Mouse (Mus musculus) 3T3-L1 (cell line): Measurements from ENCODE around the gene Uhrf1bp1.
A peak's percentile ranks its signal among the peaks of the same experiment; 100 is the strongest.
"Not testable (repeated sequence)": the region's sequence is repeated elsewhere in the genome, so short reads cannot be mapped to it uniquely, and the experiment has no call there.

Experiments used
- DNase-seq: peaks from one replicate; pipeline ENCODE4 v3.0.0-alpha.2; 2015; ENCODE audit warnings: low read depth, low spot score

The Uhrf1bp1 gene

DNA sequence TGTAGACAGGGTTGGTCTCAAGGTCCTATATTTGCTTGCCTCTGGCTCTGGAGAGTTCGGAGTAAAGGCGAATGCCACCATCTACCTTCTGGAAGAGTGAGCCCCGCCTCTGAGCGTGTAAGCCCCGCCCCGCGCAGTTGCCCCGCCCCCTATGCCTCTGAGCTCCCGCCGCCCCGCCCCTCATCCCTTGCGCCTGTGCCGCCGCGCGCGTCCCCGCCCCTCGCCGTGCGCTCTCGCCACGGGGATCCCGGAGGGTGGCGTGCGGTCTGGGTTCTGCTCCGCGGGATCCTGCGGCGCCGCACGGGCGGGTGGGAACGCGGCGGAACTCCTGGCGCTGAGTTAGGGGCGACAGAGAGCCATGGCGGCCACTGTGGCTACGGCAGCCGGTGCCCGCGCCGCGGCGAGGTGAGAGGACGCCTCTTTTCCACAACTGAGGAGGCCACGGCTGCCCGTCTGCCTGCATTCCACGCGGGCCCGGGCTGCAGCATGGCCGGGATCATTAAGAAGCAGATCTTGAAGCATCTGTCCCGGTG lies at the start of gene Uhrf1bp1:
Uhrf1bp1 (plus strand) TSS at position 177 of the 533 bp plus-strand sequence.
- peak; percentile 82 for DNase-seq

DNA sequence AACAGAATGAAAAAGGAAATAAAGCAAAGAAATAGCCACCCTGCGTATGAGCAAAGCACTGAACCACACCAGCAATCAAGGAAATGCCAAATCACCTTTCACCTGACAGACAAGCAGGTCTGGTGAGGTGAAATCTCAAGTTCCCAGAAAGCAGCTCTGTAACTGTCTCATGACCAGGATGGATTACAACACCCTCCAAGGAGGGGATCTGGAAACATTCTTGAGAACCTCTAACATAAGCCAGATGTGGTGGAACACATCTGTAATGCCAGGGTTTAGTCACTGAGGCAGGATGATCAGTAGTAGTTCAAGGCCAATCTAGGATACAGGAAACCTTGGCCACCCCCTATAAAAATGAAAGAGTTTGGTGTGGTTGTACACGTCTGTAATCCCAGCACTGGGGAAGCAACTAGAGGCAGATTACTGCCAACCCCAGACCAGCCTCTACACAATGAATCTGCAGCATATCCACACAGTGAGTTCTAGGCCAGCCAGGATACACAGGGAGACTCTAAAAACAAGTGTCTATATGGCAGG lies 48.6 kb upstream of the Uhrf1bp1 start:
- peak; percentile 84 for DNase-seq

DNA sequence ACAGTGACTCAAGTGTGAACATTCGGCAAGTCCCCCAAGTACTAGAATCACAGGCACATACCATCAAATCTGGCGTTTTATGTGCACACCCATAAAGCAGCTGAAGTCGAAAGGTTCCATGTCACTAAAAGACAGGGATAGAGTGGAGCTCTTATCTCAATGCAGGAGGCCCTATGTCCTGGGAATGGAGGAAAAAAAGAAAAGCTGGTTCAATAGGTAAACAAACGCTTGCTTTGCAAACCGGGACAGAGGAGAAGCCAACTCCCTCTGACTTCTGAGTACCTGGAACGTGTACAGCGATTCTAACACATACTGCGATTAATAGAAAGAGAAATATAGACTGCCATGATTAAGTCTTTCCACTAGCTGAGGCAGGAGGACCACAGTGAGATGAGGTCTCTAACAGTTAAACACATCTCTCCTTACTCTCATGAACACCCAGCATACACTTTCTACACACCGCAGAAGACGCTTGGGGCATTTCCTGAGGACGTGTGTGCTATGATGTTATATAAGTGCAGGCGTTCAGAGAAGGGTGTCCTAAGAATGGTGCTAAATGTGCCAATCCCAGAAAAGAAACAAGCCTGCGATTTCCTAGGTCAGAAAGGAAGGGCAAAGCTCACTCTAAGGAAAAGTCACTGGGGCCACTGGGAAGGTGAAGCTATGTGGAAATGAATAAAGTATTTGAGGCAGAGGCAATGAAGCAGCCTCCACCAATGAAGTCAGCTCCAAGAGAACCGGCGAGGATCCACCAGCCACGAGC lies 45.5 kb upstream of the Uhrf1bp1 start:
- DNase-seq: no peak

DNA sequence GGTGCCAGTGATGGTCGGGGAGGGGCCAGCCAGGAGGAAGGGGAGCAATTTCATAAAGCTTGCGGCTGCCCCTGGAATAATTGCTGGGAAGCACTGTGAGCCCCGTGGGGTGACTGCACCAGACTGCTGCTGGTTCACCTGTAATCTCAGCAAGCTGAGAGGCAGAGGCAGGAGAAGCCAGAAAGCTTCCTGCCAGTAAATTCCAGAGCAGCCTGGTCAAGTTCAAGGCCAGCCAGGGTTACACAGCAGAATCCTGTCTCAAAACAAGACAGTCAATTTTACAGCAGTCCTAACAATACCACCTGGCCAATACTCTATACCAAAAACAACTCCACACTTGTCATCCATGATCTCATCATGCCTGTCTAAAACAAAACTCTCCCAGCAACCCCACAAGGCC lies 44.3 kb upstream of the Uhrf1bp1 start:
- no peak for DNase-seq

DNA sequence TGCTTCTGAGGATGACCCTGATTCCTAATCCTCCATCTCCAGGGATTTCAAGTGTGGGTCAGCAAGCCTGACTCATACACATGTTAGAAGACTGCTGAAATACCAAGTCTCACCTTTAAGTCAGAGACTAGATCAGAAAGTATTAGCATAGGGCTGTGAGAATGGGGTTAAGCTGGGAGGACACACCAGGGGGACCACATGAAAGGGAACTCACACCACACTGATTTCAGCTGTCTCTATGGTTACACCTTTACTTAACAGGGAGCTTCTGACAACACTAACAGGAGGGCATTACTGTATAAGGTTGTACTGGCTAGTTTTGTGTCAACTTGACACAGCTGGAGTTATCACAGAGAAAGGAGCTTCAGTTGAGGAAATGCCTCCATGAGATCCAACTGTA lies 41.6 kb upstream of the Uhrf1bp1 start:
- no peak for DNase-seq

DNA sequence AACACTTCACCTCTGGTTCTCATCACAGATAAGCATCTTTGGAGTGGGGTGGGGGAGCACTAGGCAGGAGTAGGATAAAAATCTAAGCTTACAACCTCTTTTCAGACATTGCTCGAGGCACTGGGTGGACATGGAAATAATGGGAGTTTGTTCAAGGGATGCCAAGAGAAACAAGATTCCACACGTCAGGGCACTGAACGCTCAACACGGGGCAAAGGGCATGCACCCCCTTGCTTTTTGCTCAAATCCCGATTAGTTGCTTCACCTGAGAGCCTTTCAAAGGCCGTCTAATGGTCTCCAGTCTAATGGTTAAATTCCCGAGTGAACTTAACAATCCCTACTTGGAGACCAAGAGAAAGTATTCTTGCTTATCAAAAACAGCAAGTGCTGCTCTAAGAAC lies 37.2 kb upstream of the Uhrf1bp1 start:
- DNase-seq: no peak

DNA sequence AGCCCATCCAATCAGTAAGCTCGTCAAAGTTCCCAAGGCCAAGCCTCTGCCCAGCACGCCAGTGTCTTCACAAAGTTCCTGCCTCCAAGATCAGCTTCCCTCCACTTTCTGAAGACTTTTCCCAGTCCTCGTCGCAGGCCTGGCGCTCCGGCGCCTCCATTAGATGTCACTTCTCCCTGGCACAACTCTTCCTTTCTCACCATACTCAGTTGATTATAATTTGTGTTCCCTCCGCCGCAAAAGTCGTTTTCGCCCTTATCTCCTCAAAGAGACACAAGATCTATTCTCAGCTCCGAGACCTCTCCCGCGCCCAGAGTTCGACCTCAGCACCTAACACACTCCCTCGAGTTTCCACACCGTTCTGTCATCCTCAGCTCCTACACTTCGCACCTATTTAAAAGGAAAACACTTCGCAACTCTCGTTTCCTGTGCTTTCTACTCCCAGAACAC lies 36.7 kb upstream of the Uhrf1bp1 start:
- DNase-seq: peak; percentile 64

DNA sequence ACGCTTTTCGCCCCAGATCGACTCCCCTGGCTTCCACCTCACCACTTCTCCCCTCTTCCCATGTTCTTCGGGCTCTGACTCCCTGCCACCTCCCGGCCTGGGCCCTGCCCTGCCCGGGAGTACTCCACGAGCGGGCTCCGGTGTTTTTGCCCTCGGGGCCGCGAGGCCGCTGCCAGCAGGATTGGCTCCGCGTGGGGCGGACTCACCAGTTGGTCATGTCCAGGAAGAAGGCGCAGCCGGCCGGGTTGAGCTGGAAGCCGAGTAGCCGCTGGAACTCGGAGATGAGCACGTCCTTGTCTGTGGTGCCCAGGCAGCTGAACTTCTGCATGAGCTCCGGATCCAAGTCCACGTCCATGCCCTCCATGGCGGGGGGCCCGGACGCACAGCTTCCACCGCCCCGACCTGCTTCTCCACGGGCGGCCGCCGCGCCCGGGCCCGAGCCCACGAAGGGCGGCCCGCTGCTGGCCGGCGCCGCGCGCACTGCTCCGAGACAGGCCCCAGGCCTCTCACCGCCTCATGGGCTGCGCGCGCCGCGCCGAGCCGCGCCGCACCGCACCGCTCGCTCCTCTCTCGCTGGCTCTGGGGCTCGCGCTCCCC lies 36.2 kb upstream of the Uhrf1bp1 start:
- peak; percentile 51 for DNase-seq

DNA sequence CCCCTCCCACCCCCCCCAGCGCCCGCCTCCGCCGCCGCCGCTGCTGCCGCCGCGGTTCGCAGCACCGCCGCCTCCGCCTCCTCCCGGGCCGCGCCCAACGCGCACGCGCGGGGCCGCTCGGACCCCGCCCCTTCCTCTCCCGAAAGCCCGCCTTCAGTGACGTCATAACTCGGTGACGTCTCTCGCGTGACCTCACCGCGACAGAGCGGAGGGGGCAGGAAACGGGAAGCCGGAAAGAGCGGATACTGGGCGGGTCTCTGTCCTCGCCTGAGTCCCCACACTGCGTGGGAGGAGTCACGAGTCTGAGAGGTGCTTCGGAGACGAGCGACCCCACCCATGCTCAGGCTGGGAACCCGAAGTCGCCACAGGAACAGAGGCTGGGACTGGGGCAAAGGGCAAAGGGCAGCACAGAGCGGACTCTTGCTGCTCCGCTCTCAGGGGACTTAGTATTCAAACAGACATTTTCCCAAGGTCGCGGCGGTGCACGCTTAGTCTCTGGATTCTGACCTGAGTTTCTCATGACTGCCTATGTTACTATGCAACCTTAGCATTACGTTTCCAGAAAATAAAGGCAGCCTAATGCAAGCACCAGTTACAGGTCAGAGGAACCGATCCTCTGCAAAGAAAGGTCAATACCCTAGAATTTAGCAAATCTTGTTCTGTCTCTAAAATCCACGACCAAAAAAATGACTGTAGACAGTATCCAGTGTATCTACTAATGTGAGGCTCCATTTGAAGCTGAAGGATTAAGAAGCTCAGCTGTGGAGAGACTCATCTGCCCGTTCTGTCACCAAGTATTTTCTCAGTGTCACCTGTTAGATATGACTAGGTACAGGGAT lies 35.5 kb upstream of the Uhrf1bp1 start, which contains the start of gene D17Wsu92e:
D17Wsu92e (minus strand) TSS at position 81 of the 839 bp plus-strand sequence.
- DNase-seq: peak; percentile 97

DNA sequence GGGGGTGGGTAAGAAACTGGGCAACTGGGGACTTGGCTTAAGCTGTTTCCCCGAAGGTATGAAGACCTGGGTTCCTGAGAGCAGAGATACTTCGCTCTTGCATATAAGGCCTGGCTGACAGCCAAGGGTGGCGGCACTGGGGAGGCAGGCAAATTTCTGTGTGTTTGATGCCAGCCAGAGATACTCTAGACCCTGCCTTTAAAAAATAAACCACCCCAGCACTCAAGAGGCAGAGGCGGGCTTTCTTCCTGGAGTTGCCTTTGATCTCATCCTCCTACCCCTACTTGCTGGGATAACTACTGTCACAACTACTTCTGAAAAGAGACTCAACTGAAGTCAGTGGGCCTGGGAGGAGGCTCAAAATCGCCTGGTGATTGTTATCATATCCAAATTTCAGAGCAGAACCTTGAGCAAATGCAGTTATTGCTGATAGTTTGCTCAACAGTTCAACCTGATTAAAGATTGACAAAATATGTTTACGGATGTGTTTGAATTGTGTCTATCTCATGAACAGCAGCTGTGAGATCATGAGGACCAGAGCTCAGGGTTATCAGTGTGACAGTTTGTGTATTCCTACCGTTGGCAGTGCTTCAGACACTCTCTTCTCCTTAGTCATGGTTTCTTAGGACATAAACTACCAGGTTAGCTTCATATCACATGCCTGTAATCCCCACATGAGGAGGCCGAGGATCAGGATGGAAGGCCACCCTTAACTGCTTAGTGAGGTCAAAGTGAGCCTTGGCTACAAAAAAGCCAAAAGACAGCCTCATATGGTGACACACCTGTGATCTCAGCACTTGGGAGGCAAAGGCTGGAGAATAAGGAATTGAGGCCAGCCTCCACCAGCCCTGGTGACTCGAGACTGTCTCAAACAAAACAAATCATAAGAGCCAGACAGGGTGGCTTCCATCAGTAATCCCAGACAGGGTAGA lies 34.6 kb upstream of the Uhrf1bp1 start:
- DNase-seq: peak; percentile 27

DNA sequence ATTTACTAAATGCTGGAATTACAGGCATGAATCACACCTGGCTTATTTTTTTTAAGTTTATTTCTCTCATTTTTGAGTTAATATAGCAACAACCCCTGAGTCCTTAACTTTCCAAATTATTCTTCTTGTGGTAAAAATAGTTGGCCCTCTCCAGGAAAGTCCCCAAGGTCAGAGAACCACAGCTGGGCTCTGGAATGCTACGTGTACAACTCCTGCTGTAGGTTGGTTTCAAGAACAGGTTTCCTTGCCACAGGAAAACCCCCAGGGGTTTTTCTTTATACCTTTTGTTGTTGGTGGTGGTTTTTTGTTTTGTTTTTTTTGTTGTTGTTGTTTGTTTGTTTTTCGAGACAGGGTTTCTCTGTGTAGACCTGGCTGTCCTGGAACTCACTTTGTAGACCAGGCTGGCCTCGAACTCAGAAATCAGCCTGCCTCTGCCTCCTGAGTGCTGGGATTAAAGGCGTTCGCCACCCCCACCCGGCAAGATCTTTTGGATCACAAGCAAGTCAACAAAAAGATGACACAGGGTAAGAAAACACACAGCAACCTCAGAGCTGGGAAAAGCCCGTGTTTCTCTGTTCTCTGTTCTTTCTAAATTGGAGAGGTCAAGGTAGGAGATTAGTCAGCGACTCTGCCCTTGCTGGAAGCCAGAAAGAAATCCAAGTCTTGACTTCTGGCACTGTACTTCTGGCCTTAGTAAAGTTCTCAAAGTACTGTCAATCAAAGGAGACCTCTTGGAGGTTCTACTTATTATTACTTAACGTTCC lies 32.9 kb upstream of the Uhrf1bp1 start:
- peak; percentile 35 for DNase-seq

DNA sequence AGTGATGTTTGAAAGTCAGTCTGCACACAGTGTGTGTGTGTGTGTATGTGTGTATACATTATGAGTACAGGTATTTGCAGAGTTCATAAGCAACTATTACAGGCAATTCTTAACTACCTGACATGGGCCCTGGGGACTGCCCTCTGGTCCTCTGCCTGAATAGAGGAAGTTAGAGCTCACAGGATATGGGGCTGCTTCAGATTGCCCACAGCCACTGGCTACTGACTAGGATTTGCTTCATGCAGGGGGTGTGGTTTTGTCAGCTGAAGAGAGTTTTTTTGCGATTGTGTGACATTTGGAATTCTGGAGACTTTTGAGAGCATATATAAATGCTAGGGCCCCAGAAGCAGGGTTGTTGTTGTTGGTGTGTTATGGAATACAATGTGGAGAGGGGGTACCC lies 31.3 kb upstream of the Uhrf1bp1 start:
- no peak for DNase-seq

DNA sequence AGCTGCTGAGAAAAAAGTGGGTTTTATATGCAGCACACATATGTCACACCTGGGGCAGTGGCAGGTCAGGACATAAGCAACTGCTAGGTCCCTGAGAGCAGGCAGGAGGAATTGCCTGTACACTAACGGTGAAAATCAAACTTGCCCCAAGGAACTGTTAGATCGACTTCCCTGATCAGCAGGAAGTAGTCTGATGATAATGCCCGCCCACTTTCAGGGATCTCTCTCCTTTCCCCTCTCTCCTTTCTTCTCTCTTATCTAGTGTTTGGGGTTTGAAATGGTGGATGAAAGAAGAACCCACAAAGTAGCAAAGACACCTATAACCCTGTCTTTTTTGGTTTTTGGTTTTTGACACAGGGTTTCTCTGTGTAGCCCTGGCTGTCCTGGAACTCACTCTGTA lies 30.7 kb upstream of the Uhrf1bp1 start:
- DNase-seq: peak; percentile 43

DNA sequence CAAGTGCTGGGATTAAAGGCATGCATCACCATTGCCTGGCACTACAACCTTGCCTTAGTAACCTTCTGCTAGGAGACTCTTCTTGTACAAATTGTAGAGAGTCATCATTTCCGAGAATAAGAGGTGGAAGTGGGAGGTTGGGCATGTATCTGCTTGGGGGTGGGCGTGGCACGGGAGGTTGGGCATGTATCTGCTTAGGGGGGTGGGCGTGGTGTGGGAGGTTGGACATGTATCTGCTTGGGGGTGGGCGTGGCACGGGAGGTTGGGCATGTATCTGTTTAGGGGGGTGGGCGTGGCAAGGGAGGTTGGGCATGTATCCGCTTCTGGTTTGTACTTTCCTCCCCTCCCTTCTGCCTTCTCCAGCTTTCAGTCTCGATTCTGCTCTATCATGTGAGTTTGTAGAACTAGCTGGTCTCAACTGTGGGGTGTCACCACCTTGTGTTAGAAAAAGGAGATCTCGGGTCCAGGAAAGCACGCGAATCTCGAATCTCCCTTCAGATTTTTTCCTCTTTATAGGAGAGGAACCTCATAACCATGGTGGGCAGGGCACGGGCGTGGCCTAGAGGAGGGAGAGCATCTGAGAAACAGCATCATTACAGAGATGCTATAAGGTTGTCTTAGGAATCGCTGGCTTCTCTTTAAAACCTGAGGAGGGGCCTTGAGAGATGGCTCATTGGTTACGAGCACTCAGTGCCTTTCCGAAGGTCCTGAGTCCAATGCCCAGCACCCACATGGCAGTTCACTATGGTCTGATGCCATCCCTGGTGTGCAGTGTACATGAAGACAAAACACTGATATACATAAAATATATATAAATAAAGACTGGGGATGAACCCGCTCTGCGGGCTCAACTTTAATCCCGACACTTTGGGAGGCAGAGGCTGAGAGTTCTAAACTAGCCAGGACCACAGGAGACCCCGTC lies 30.0 kb upstream of the Uhrf1bp1 start:
- DNase-seq: peak; percentile 97

DNA sequence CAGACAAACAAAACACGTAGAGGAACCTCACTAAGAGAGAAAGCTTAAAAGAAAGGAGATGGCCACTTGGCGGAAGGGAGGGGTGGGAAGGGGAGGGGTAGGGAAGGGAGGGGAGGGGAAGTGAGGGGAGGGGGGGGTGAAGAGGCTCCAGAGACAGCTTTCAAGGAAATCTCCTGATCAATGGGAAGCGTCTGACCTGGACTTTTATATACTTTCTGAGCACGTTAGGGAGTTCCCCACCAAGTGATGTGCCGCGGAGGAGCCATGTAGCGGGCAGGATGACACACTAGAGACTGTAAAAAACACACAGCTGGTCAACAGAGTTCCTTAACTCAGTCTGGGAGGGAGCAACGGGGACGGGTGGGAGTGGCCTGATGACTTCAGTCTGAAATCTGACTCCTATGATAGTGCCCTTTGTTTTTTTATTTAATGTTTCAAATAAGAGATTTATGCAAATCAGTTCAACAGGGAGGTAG lies 29.3 kb upstream of the Uhrf1bp1 start:
- DNase-seq: peak; percentile 94

DNA sequence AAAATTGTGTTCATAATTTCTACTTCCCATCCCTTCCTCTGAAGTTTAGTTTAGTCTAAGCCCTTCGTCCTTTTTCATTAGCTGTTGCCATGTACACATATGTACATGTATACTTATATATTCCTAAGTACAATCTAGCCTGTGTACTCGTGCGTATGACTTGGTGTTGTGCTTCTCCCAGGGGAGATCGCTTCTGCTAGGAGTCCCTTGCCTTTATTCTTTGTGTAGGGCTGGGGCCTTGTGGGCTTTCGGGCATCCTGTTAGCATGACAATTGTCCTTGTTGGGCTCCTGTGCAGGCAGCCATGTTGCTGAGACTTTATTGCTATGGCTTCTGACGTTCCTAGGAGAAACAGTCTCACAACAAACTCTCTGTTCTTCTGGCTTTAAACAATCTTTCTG lies 28.7 kb upstream of the Uhrf1bp1 start:
- DNase-seq: peak; percentile 35

DNA sequence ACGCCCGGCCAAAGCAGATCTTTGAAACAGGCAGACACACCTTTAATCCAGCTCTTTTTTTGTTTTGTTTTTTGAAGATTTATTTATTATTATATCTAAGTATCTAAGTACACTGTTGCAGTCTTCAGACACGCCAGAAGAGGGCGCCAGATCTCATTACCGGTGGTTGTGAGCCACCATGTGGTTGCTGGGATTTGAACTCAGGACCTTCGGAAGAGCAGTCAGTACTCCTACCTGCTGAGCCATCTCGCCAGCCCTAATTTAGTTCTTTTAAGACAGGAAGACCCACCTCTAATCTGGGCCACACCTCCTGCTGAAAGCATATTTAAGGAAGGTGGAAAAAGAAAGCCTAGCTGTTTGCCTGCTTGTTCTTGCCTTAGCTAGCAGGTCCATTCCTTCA lies 25.8 kb upstream of the Uhrf1bp1 start:
- peak; percentile 56 for DNase-seq

DNA sequence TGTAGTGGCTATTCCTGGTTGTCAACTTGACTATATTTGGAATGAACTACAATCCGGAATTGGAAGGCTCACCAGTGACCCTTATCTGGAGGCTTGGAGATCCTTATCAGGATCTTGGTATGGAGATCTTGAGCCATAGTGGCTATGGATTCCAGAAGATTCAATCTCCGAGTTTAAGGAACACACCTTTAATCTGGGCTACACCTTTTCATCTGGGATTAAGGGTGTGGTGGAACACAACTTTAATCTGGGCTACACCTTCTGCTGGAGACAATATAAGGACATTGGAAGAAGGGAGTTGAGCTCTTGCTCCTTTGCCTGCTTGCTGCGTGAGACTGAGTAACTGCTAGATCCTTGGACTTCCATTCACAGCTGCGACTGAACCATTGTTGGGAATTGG lies 18.4 kb upstream of the Uhrf1bp1 start, which contains the start of gene Snrpc:
Snrpc (plus strand) TSS at position 301 of the 400 bp plus-strand sequence.
- not testable (repeated sequence) for DNase-seq
